Mouse (Mus musculus) large intestine, adult 2 months (tissue): ENCODE measurements around the gene BC030867. TPM values are rescaled to one million over a fixed set of nuclear protein-coding genes. Genes with fewer than 3 reads are reported as not detected.
A peak's percentile ranks its signal among the peaks of the same experiment; 100 is the strongest.
"Not testable (repeated sequence)": the region's sequence is repeated elsewhere in the genome, so short reads cannot be mapped to it uniquely, and the experiment has no call there.

Experiments used
- DNase-seq: peaks from one replicate; pipeline ENCODE4 v3.0.0-alpha.2; 2012; ENCODE audit warnings: low read depth, low spot score
- WGBS: fragments of 180-500 bp; shearing (Covaris S2); methylation state at CpG from one replicate; pipeline ENCODE4 v1.1.7; 2018; 5-methylcytosine and 5-hydroxymethylcytosine counted together
- polyA plus RNA-seq: library from polyadenylated mRNA; depleted of rRNA; stranded (reverse); fragments of >200 nt; gene quantifications from 2 replicates; pipeline ENCODE4 v1.2.3, GENCODE M21; 2012

BC030867 gene
- polyA plus RNA-seq, 1 experiment = 9.3 TPM

GRCm38 (mm10) chr11:102245581-102246272 is 3.0 kb upstream of the BC030867 start:
- WGBS = 54% methylated on average over 14 of the region's 14 CpGs
- DNase-seq = no peak

GRCm38 (mm10) chr11:102246273-102246635 is 2.4 kb upstream of the BC030867 start:
- DNase-seq = no peak
- 73% methylated on average over 6 of the region's 6 CpGs for WGBS

GRCm38 (mm10) chr11:102246871-102247270 is 1.8 kb upstream of the BC030867 start:
- no peak for DNase-seq
- WGBS = 90% methylated on average over 4 of the region's 4 CpGs

DNA sequence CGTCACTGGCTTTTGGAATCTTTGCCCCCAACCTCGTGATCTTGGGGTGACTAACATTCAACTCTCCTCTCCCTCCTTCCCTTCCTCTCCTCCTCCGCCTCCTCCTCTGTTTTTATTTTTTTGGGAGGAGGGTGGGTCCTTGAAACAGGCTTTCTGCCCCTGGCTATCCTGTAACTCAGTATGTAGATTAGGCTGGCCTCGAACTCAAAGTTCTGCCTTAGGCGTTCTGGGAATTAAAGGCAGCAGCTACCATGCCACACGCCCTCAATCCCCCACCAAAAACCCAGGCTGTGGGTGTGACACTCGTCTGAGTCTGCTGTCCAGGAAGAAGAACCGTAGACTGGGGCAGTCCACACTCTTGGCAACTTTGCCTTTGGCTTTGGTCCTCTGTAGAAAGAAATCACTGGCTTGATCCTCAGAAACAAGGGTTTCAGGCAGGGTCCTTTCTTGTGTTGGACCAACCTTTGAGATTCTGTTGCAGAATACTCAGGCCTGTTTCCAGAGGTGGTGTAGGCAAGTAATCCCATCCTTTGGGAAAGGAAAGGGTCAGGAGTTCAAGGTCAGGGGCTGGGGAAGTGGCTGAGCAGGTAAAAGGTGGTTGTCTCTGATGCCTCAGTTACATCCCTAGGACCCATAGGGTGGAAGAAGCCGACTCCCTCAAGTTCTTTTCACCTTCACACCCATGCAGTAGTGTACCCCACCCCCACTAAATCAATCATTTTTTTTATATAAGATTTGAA is 839 bp downstream of the BC030867 start:
- DNase-seq = no peak
- 12% methylated on average over 9 of the region's 9 CpGs for WGBS

- WGBS = 60% methylated on average over 9 of the region's 9 CpGs
- no peak for DNase-seq
Observed at GRCm38 (mm10) chr11:102257514-102257913, 8.8 kb downstream of the BC030867 start.

DNA sequence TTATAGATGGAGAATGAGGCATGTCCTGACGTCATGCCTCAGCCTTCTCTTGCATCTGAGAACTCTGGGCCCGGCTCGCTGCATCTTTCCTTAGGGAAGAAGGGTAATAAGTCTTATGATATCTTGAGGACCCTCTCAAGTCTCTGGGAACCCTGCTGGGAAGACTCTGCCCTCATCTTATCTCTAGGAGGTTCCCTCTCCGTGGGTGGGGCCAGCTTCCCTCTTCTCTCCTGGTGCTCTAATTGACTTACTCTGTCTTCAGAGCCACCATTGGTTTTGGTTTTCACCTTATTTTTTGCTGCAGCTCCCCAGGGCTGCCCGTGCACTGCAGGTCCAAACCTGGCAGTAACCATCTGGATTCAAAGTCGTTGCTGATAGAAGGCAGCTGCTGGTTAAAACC is 9.4 kb downstream of the BC030867 start:
- DNase-seq = no peak
- 83% methylated on average over 6 of the region's 6 CpGs for WGBS

GRCm38 (mm10) chr11:102258521-102258920 is 9.8 kb downstream of the BC030867 start:
- 95% methylated on average over 3 of the region's 3 CpGs for WGBS
- no peak for DNase-seq

GRCm38 (mm10) chr11:102263211-102263610 is 14.5 kb downstream of the BC030867 start:
- 89% methylated on average over 7 of the region's 7 CpGs for WGBS
- no peak for DNase-seq

DNA sequence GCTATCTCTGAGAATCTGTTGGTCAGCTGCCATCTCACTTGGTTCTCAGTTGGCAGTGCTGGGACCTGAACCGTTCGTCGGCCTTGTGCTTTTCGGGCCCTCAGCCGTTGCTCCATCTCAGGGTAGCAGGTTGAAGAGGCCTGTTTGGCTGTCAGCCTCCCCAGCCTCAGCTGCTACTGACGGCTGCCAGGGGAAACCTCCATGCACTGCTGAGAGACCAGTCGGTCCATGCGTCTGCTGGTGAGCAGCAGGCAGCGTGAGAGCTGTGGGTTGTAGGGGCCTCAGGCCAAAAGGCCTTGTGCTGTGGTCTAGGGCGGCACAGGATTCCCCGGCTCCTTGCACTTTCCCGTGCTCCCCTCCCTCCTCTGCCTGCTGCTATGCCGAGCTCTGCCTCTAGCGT is 17.1 kb downstream of the BC030867 start:
- 83% methylated on average over 14 of the region's 14 CpGs for WGBS

GRCm38 (mm10) chr11:102266631-102267355 is 18.1 kb downstream of the BC030867 start:
- no peak for DNase-seq
- WGBS = 87% methylated on average over 8 of the region's 8 CpGs

More for the DNA sequence above, 17.1 kb downstream of the BC030867 start:
- DNase-seq = no peak

GRCm38 (mm10) chr11:102267480-102267879 is 18.8 kb downstream of the BC030867 start:
- WGBS = 5% methylated on average over 11 of the region's 11 CpGs
- no peak for DNase-seq

DNA sequence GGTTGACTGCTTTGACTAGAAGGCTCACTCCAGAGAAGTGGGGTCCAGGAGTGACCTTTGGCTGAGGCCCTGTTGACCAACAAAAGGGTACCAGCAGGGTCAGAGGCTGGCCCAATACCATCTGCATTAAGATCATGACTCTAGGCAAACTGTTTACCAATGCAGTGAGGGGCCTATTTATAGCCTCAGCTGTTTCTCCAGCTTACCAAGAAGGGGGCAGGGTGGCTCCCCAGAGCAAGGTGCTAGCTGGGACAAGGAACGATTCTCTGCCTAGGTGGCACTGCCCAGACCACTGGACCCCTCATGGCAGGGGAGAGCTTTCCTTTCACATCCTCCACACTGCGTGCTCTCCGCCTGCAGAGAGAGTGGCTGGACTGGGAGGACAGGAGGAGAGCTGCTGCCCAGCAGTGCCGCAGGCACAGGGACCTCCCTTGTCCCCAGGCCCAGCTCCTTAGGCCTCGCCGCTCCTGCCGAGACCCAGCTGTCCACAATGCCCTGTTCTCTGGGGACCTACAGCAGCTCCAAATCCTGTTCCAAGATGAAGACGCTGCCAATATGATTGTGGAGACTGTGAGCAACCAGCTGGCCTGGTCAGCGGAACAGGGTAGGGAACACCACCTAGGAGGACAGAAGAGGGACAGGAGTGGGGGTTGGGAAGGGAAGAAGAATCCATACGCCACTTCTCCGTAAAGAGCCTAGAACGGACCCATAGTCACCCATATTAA is 20.0 kb downstream of the BC030867 start, which contains the start of gene Asb16:
Gene Asb16 (plus strand): TSS at position 224 of the 725 bp plus-strand sequence.
- no peak for DNase-seq
- WGBS = 87% methylated on average over 12 of the region's 12 CpGs

- 2% methylated on average over 33 of the region's 33 CpGs for WGBS
Observed at GRCm38 (mm10) chr11:102276411-102276915, 27.8 kb downstream of the BC030867 start.

DNA sequence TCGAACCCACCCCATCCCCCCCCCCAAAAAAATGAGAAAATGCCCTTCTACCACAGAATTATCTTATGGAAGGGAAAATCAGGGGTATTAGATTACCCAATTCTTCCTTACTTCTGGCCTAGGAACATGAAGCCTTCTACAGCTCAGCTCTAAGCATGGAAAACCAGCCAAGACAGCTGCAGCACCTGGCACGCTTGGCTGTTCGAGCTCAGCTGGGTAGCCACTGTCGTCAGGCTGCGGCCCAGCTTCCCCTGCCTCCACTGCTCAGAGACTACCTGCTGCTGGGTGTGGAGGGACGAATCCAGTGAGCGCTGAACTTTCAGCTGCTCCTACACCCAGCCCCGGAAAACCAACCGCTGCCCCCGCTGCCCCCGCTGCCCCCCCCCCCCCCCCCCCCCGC is 29.1 kb downstream of the BC030867 start:
- WGBS = 84% methylated on average over 11 of the region's 12 CpGs
- no peak for DNase-seq

More at GRCm38 (mm10) chr11:102276411-102276915, 27.8 kb downstream of the BC030867 start:
- DNase-seq = no peak

GRCm38 (mm10) chr11:102279595-102279994 is 30.9 kb downstream of the BC030867 start:
- DNase-seq = no peak
- WGBS = 86% methylated on average over 3 of the region's 3 CpGs

- not testable (repeated sequence) for DNase-seq
- 63% methylated on average over 6 of the region's 6 CpGs for WGBS
Observed at GRCm38 (mm10) chr11:102280267-102280666, 31.6 kb downstream of the BC030867 start.

DNA sequence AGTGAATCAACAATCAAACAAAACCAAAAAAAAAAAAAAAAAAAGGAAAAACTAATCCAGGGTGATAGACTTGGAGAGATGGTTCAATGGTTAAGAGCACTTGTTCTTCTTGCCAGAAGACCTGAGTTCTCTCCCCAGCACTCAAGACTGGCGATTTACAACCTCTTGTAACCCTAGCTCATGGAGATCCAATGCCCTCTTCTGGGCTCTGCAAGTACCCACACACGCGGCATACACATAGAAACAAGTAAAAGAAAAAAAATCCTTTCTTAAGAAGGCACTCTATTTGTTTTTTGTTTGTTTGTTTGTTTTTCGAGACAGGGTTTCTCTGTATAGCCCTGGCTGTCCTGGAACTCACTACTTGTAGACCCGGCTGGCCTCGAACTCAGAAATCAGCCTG is 35.2 kb downstream of the BC030867 start:
- no peak for DNase-seq
- 86% methylated on average over 6 of the region's 6 CpGs for WGBS

DNA sequence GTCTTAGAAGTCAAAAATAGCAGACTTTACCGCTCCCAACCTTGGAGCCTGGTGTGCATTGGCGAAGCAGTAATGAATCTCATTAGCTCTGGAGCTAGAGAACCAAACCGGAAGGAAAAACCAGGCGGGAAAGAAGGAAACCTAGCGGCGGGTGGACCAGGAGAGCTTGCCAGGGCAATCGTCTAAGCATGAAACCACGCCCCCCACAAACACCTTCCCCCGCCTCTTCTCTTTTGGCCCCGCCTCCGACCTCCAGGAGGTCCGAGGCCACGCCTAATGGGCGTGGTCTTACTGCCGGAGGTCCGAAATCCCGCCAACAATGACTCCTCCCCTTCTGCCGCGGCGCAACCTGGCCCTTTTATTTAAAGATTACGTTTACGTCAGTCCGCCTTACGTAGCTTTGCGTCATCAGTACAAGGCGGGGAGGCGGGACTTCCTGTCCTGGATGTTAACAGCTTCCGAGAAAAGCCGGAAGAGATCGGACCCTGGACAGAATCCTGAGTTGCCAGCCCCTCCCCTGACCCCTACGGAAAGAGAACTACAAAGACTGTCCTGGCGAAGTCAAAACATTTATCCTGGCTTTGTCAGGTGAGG is 35.9 kb downstream of the BC030867 start, which contains the start of gene Tmub2:
Gene Tmub2 (plus strand): TSS at position 431 of the 594 bp plus-strand sequence.
- under 1% methylated on average over 32 of the region's 32 CpGs for WGBS
- peak; percentile 96 for DNase-seq
